Comparison of ENCODE assay signal across 31 mouse cellular contexts in the genomic region with DNA sequence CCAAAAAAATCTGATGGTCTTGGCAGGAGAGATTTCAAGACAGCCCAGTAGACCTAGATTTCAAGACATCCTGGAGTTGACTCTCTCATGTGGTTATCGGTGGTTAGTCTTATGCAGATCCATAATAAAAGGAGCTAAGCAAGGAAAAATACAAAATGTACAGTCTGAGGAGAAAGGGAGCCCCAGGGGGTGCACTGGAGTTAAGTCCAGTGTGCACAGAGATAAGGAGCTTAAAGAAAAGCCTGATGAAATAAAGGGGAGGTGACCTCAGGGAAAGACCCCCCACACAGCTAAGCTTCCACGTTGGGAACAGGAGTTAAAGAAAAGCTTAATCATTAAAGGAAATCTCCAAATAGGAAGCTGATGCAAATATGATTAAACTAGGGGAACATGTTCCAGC.
"Had no signal": no experiment of that assay in that cellular context is flagged by ENCODE, and none has a peak within 500 bp of the region (broad histone marks: within the 10 kb centered on the region; RNA-seq: fewer than 3 reads in every experiment).

No protein-coding gene starts in this region.

- H3K27ac ChIP-seq: limb, embryonic 10.5 days; limb, embryonic 12.5 days; limb, embryonic 13.5 days; limb, embryonic 15.5 days; liver, embryonic 12.5 days; liver, embryonic 13.5 days; liver, embryonic 14.5 days; liver, embryonic 15.5 days; lung, embryonic 15.5 days; macrophage; midbrain, embryonic 10.5 days; midbrain, embryonic 12.5 days; midbrain, embryonic 15.5 days; neural tube, embryonic 12.5 days; neural tube, embryonic 13.5 days had no signal

- DNase-seq: left cerebral cortex, postnatal 4 days; liver; liver, embryonic 13.5 days; liver, postnatal 0 days; lung, adult 18-20 months; lung, adult 2 months; lung, embryonic 14.5 days; lung, postnatal 10 days; lung, postnatal 14 days; lung, postnatal 36 days; lung, postnatal 4 days; midbrain, embryonic 14.5 days had no signal

- H3K36me3 ChIP-seq: limb, embryonic 12.5 days; limb, embryonic 13.5 days; limb, embryonic 15.5 days; liver, embryonic 12.5 days; liver, embryonic 13.5 days; liver, embryonic 15.5 days; lung, embryonic 15.5 days; midbrain, embryonic 10.5 days; midbrain, embryonic 12.5 days; midbrain, embryonic 15.5 days; neural tube, embryonic 12.5 days; neural tube, embryonic 13.5 days had no signal

- H3K4me1 ChIP-seq: liver, embryonic 15.5 days; lung, embryonic 15.5 days had no signal

- ATAC-seq: liver, embryonic 12.5 days; liver, postnatal 0 days; lung, postnatal 0 days; midbrain, embryonic 15.5 days; midbrain, embryonic 16.5 days had no signal

- H3K9ac ChIP-seq: limb, embryonic 12.5 days; limb, embryonic 13.5 days; limb, embryonic 15.5 days; liver, embryonic 12.5 days; liver, embryonic 13.5 days; liver, embryonic 14.5 days; liver, embryonic 15.5 days; liver, postnatal 0 days; lung, embryonic 14.5 days; lung, embryonic 15.5 days; midbrain, embryonic 12.5 days; midbrain, embryonic 15.5 days; neural tube, embryonic 12.5 days; neural tube, embryonic 13.5 days had no signal

- H3K4me2 ChIP-seq: limb, embryonic 12.5 days; limb, embryonic 13.5 days; limb, embryonic 15.5 days; liver, embryonic 11.5 days; liver, embryonic 12.5 days; liver, embryonic 13.5 days; liver, embryonic 15.5 days; lung, embryonic 14.5 days; lung, embryonic 15.5 days; midbrain, embryonic 12.5 days; midbrain, embryonic 15.5 days; neural tube, embryonic 12.5 days; neural tube, embryonic 13.5 days had no signal

- H3K27me3 ChIP-seq: limb, embryonic 12.5 days; limb, embryonic 13.5 days; limb, embryonic 15.5 days; liver, embryonic 12.5 days; liver, embryonic 13.5 days; liver, embryonic 15.5 days; lung, embryonic 15.5 days; megakaryocyte, embryonic 14.5 days; midbrain, embryonic 12.5 days; midbrain, embryonic 15.5 days; neural tube, embryonic 12.5 days; neural tube, embryonic 13.5 days had no signal

- H3K4me3 ChIP-seq: limb, embryonic 10.5 days; limb, embryonic 12.5 days; limb, embryonic 13.5 days; limb, embryonic 15.5 days; liver, embryonic 12.5 days; liver, embryonic 13.5 days; liver, embryonic 15.5 days; lung, embryonic 15.5 days; megakaryocyte, embryonic 14.5 days; midbrain, embryonic 10.5 days; midbrain, embryonic 12.5 days; midbrain, embryonic 15.5 days; myocyte; neural tube, embryonic 12.5 days; neural tube, embryonic 13.5 days had no signal

- H3K9me3 ChIP-seq: limb, embryonic 10.5 days; limb, embryonic 12.5 days; limb, embryonic 15.5 days; liver, embryonic 12.5 days; liver, embryonic 13.5 days; liver, embryonic 15.5 days; lung, embryonic 15.5 days; megakaryocyte, embryonic 14.5 days; midbrain, embryonic 10.5 days; midbrain, embryonic 12.5 days; midbrain, embryonic 15.5 days; neural tube, embryonic 12.5 days; neural tube, embryonic 13.5 days had no signal
